Mouse (Mus musculus): ENCODE data around the gene Cyb561d2. TPM values are rescaled to one million over a fixed set of nuclear protein-coding genes. Genes with fewer than 3 reads are reported as not detected.

The Cyb561d2 gene
- polyA plus RNA-seq, 1 experiment = 18.8 TPM

DNA sequence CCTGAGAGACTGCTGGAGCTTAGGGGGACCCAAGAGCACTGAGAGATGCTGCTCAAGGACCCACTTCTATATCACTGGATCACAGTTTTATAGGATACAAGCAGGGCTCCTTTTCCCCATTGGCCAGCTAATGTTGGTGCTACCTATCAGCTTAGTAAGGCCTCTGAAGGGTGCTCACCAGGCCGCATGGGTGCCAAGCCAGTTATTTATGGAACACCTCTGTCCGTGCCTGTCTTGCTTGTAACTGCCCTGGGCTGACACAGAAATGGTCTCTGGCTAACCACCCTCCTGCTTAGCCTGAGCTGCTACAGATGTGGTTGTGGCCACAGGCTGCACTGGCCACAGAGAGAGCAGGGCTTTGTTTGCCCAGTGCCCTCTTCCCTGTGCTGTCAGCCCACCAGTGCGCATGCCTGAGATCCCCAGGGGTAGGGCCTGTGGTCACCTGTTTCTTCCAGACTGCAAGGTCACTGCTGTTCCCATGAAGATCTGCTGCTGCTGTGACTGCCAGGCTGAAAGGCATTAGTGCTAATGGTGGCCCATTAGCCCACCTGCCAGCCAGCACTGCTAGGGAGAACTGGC lies 41.2 kb downstream of the Cyb561d2 start:
- no peak overlapping the region for H3K4me3 ChIP-seq
- TF ChIP-seq MAX (IDR thresholded peaks at IDR 0.05; ENCODE audit: low read depth) (no peak), POLR2AphosphoS2 (IDR thresholded peaks at IDR 0.05; ENCODE audit: insufficient read length, low read depth) (no peak), E2F4 (IDR thresholded peaks at IDR 0.05; ENCODE audit: insufficient read depth) (no peak), CEBPB (IDR thresholded peaks at IDR 0.05; ENCODE audit: insufficient read depth, poor library complexity, severe bottlenecking) (no peak), TCF12 (IDR thresholded peaks at IDR 0.05; ENCODE audit: insufficient read depth, poor library complexity, severe bottlenecking) (no peak), MYOD1 (IDR thresholded peaks at IDR 0.05; ENCODE audit: control insufficient read depth in 1 of 3, insufficient read length in 2 of 3, low read depth in 2 of 3) (peak in 1 of 3 experiments; percentile 3), MYOG (IDR thresholded peaks at IDR 0.05; ENCODE audit: control insufficient read depth in 1 of 3, insufficient read depth in 1 of 3, insufficient read length in 2 of 3, low read depth in 2 of 3) (no peak)
- no peaks in the 10 kb centered on the region for H3K79me2 ChIP-seq (ENCODE audit: control insufficient read depth, insufficient read depth)
- H3K4me2 ChIP-seq (ENCODE audit: low read depth) = no peak overlapping the region
- no peaks in the 10 kb centered on the region for H3K36me3 ChIP-seq (ENCODE audit: control insufficient read depth, insufficient read depth)
- H3K27me3 ChIP-seq (ENCODE audit: control insufficient read depth, insufficient read depth, insufficient read length) = peaks cover 44% of the 10 kb centered on the region
- H3ac ChIP-seq (ENCODE audit: control insufficient read depth, insufficient read length) = no peak overlapping the region

DNA sequence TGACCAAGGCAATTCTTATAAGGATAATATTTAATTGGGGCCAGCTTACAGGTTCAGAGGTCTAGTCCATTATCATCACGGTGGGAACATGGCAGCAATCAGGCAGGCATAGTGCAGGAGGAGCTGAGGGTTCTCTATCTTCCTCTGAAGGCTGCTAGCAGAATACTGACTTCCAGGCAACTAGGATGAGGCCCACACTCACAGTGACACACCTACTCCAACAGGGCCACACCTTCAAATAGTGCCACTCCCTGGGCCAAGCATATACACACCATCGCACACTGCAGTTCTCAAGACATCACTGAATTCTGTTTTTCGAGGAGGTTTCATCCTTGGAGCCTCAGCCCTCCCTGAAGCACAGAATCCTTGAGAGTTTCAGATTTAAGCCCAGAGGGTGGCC lies 45.6 kb downstream of the Cyb561d2 start:
- H3K4me3 ChIP-seq = no peak overlapping the region
- H3ac ChIP-seq (ENCODE audit: control insufficient read depth, insufficient read length) = no peak overlapping the region
- H3K79me2 ChIP-seq (ENCODE audit: control insufficient read depth, insufficient read depth) = no peaks in the 10 kb centered on the region
- peaks cover 19% of the 10 kb centered on the region for H3K27me3 ChIP-seq (ENCODE audit: control insufficient read depth, insufficient read depth, insufficient read length)
- H3K4me2 ChIP-seq (ENCODE audit: low read depth) = no peak overlapping the region
- no peaks in the 10 kb centered on the region for H3K36me3 ChIP-seq (ENCODE audit: control insufficient read depth, insufficient read depth)
- TF ChIP-seq MYOD1 (IDR thresholded peaks at IDR 0.05; ENCODE audit: control insufficient read depth in 1 of 3, insufficient read length in 2 of 3, low read depth in 2 of 3) = no peak

DNA sequence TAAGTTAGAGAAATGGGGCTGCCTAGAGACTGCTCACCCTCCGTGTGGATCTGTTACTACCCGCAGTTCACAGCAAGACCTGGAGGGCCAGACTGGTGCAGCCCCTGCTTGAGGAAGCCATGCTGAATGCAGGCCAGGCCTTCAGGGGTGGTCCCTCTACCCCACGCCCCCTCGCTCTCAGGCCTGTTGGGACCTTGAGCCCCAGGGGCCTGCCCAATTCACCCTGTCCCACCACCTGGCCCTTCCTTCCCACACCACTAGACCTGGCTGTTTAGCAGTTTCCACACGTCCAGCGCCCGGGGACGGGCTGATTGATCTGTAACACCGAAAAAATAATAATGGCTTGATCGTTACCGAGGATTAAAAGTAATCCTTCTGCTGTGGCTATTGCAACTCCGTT lies 47.8 kb downstream of the Cyb561d2 start:
- Histone ChIP-seq H3ac (ENCODE audit: control insufficient read depth, insufficient read length) (no peak overlapping the region), H3K4me3 (no peak overlapping the region), H3K27me3 (ENCODE audit: control insufficient read depth, insufficient read depth, insufficient read length) (peaks cover 22% of the 10 kb centered on the region), H3K36me3 (ENCODE audit: control insufficient read depth, insufficient read depth) (no peaks in the 10 kb centered on the region), H3K4me2 (ENCODE audit: low read depth) (no peak overlapping the region), H3K79me2 (ENCODE audit: control insufficient read depth, insufficient read depth) (no peaks in the 10 kb centered on the region)
- TF ChIP-seq USF1 (IDR thresholded peaks at IDR 0.05; ENCODE audit: low read depth) (no peak), TCF3 (IDR thresholded peaks at IDR 0.05; ENCODE audit: insufficient read length, low read depth) (no peak), MYOG (IDR thresholded peaks at IDR 0.05; ENCODE audit: control insufficient read depth in 1 of 3, insufficient read depth in 1 of 3, insufficient read length in 2 of 3, low read depth in 2 of 3) (no peak), CEBPB (IDR thresholded peaks at IDR 0.05; ENCODE audit: insufficient read depth, poor library complexity, severe bottlenecking) (no peak), SRF (IDR thresholded peaks at IDR 0.05; ENCODE audit: control insufficient read depth, insufficient read length, low read depth) (no peak), TCF12 (IDR thresholded peaks at IDR 0.05; ENCODE audit: insufficient read depth, poor library complexity, severe bottlenecking) (no peak)

DNA sequence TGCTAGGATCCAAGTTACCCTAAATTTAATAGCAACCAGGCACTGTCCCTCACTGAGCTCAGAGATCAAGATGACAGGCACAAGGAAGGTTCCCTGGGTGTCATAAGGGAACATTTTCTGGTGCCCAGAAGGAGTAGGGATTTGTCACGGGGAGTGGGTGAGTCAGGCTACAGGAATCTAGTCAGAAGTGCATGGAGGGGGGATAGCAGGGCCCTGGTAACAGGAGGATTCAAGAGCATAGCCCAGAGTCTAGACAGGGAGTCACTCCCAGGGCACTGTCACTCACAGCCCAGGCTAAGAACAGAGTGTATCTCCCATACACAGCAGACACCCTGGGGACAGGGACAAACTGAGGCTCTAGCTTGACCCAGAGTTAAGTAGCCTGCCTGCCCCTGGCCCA lies 48.5 kb downstream of the Cyb561d2 start:
- TF ChIP-seq E2F4 (IDR thresholded peaks at IDR 0.05; ENCODE audit: insufficient read depth) (no peak), SRF (IDR thresholded peaks at IDR 0.05; ENCODE audit: control insufficient read depth, insufficient read length, low read depth) (no peak), POLR2A (IDR thresholded peaks at IDR 0.05; ENCODE audit: insufficient read length, low read depth) (no peak), TCF12 (IDR thresholded peaks at IDR 0.05; ENCODE audit: insufficient read depth, poor library complexity, severe bottlenecking) (no peak), POLR2AphosphoS2 (IDR thresholded peaks at IDR 0.05; ENCODE audit: insufficient read length, low read depth) (no peak), MAX (IDR thresholded peaks at IDR 0.05; ENCODE audit: low read depth) (no peak), MYOG (IDR thresholded peaks at IDR 0.05; ENCODE audit: control insufficient read depth in 1 of 3, insufficient read depth in 1 of 3, insufficient read length in 2 of 3, low read depth in 2 of 3) (no peak), REST (IDR thresholded peaks at IDR 0.05; ENCODE audit: insufficient read depth, insufficient read length) (no peak)
- Histone ChIP-seq H3K79me2 (ENCODE audit: control insufficient read depth, insufficient read depth) (no peaks in the 10 kb centered on the region), H3ac (ENCODE audit: control insufficient read depth, insufficient read length) (no peak overlapping the region), H3K27me3 (ENCODE audit: control insufficient read depth, insufficient read depth, insufficient read length) (peaks cover 15% of the 10 kb centered on the region), H3K4me2 (ENCODE audit: low read depth) (no peak overlapping the region), H3K4me3 (no peak overlapping the region), H3K36me3 (ENCODE audit: control insufficient read depth, insufficient read depth) (no peaks in the 10 kb centered on the region)

DNA sequence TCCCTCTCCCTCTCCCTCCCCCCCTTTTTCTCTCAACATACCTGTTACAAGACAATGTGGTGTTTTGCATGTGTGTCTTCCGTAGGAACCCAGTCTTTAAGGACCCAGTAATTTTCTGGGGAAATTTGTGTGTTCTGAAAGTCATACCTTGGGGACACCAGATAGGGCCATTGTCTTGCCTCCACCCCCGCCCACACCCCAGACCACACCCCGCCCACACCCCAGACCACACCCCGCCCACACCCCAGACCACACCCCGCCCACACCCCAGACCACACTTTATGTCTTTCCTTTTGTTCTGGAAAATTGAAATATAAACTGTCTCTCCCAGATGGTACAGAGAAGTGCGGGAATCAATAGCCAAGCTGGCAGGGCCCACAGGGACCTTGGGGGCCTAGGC lies 51.4 kb downstream of the Cyb561d2 start:
- H3K36me3 ChIP-seq (ENCODE audit: control insufficient read depth, insufficient read depth) = no peaks in the 10 kb centered on the region

More for the DNA sequence above, 51.4 kb downstream of the Cyb561d2 start:
- Histone ChIP-seq H3K4me3 (no peak overlapping the region), H3K79me2 (ENCODE audit: control insufficient read depth, insufficient read depth) (no peaks in the 10 kb centered on the region), H3K4me2 (ENCODE audit: low read depth) (no peak overlapping the region), H3ac (ENCODE audit: control insufficient read depth, insufficient read length) (no peak overlapping the region), H3K27me3 (ENCODE audit: control insufficient read depth, insufficient read depth, insufficient read length) (peaks cover 5% of the 10 kb centered on the region)
- TF ChIP-seq SRF (IDR thresholded peaks at IDR 0.05; ENCODE audit: control insufficient read depth, insufficient read length, low read depth) (no peak), MYOD1 (IDR thresholded peaks at IDR 0.05; ENCODE audit: control insufficient read depth in 1 of 3, insufficient read length in 2 of 3, low read depth in 2 of 3) (no peak), USF1 (IDR thresholded peaks at IDR 0.05; ENCODE audit: low read depth) (no peak), TCF12 (IDR thresholded peaks at IDR 0.05; ENCODE audit: insufficient read depth, poor library complexity, severe bottlenecking) (no peak), MYOG (IDR thresholded peaks at IDR 0.05; ENCODE audit: control insufficient read depth in 1 of 3, insufficient read depth in 1 of 3, insufficient read length in 2 of 3, low read depth in 2 of 3) (no peak), MAX (IDR thresholded peaks at IDR 0.05; ENCODE audit: low read depth) (no peak), POLR2AphosphoS2 (IDR thresholded peaks at IDR 0.05; ENCODE audit: insufficient read length, low read depth) (no peak), TCF3 (IDR thresholded peaks at IDR 0.05; ENCODE audit: insufficient read length, low read depth) (no peak), REST (IDR thresholded peaks at IDR 0.05; ENCODE audit: insufficient read depth, insufficient read length) (no peak), E2F4 (IDR thresholded peaks at IDR 0.05; ENCODE audit: insufficient read depth) (no peak), POLR2A (IDR thresholded peaks at IDR 0.05; ENCODE audit: insufficient read length, low read depth) (no peak), CEBPB (IDR thresholded peaks at IDR 0.05; ENCODE audit: insufficient read depth, poor library complexity, severe bottlenecking) (no peak)
